Mouse (Mus musculus) hindbrain, embryonic 13.5 days (tissue): ENCODE results near the gene Fam120a. TPM values are rescaled to one million over a fixed set of nuclear protein-coding genes. Genes with fewer than 3 reads are reported as not detected.
A peak's percentile ranks its signal among the peaks of the same experiment; 100 is the strongest.

ENCODE experiments used
- ATAC-seq: fragments of 200-750 bp; cut with Nextera tagmentation; 2 replicates; pipeline ENCODE4 v1.8.0; 2017; ENCODE audit warnings: moderate TSS enrichment; ENCODE audit not compliant: low FRiP score
- H3K27ac ChIP-seq: fragments of 300-500 bp; sonication (generic); 2 replicates; pipeline ENCODE4 v1.5.1; 2015; ENCODE audit warnings: inconsistent platforms, mild to moderate bottlenecking, moderate library complexity
- H3K27me3 ChIP-seq: fragments of 300-500 bp; sonication (generic); 2 replicates; pipeline ENCODE4 v1.6.1; 2015; ENCODE audit warnings: mild to moderate bottlenecking, inconsistent platforms
- H3K36me3 ChIP-seq: fragments of 300-500 bp; sonication (generic); 2 replicates; pipeline ENCODE4 v1.6.1; 2015; ENCODE audit warnings: mild to moderate bottlenecking, inconsistent platforms
- H3K4me1 ChIP-seq: fragments of 300-500 bp; sonication (generic); replicated peaks from 2 replicates; pipeline ENCODE4 v1.6.1; 2015; ENCODE audit warnings: inconsistent platforms
- H3K4me2 ChIP-seq: fragments of 300-500 bp; sonication (generic); 2 replicates; pipeline ENCODE4 v1.6.1; 2015; ENCODE audit warnings: inconsistent platforms, mild to moderate bottlenecking, moderate library complexity
- H3K4me3 ChIP-seq: fragments of 300-500 bp; sonication (generic); 2 replicates; pipeline ENCODE4 v1.5.1; 2015; ENCODE audit warnings: mild to moderate bottlenecking, inconsistent platforms
- H3K9ac ChIP-seq: fragments of 300-500 bp; sonication (generic); 2 replicates; pipeline ENCODE4 v1.6.1; 2015; ENCODE audit warnings: mild to moderate bottlenecking, inconsistent platforms
- H3K9me3 ChIP-seq: fragments of 300-500 bp; sonication (generic); 2 replicates; pipeline ENCODE4 v1.6.1; 2016; ENCODE audit warnings: inconsistent platforms
- WGBS: fragments of 180-500 bp; shearing (Covaris S2); methylation state at CpG from one replicate; pipeline ENCODE4 v1.1.7; 2015; 5-methylcytosine and 5-hydroxymethylcytosine counted together
- polyA plus RNA-seq: library from polyadenylated mRNA; unstranded; fragments of >200 nt; fragmentation: Nextera tagmentation; extraction: Ambion mirVana; gene quantifications from 2 replicates; pipeline ENCODE4 v1.2.1, GENCODE M21; 2015

Gene Fam120a
- 12.2 and 12.4 TPM in 2 replicates for polyA plus RNA-seq

GRCm38 (mm10) chr13:48967956-48968749, at the start of gene Fam120a:
Gene Fam120a, minus strand, starts transcription at chr13:48968017.
- ATAC-seq = peak; percentile 96
- H3K9me3 ChIP-seq = no peaks in the 10 kb centered on the region
- H3K4me3 ChIP-seq = peak within 1 kb of the TSS; percentile 90
- H3K27me3 ChIP-seq = no peaks in the 10 kb centered on the region
- peaks cover 48% of the 10 kb centered on the region for H3K4me1 ChIP-seq
- peak within 1 kb of the TSS; percentile 98 for H3K27ac ChIP-seq
- no peaks in the 10 kb centered on the region for H3K36me3 ChIP-seq
- WGBS = 0% methylated on average over 71 of the region's 116 CpGs
- H3K9ac ChIP-seq = peak within 1 kb of the TSS; percentile 97
- peak within 1 kb of the TSS; percentile 100 for H3K4me2 ChIP-seq

GRCm38 (mm10) chr13:49017375-49017774, 49.6 kb upstream of the Fam120a start:
- no peak for ATAC-seq
- Histone ChIP-seq H3K9me3 (no peaks in the 10 kb centered on the region), H3K27ac (no peak overlapping the region), H3K4me1 (peaks cover 26% of the 10 kb centered on the region), H3K27me3 (peaks cover 13% of the 10 kb centered on the region; the same call in 1 of the 2 replicates), H3K4me2 (no peak overlapping the region), H3K36me3 (no peaks in the 10 kb centered on the region), H3K9ac (no peak overlapping the region), H3K4me3 (no peak overlapping the region)
- 96% methylated on average over 1 of the region's 1 CpGs for WGBS

GRCm38 (mm10) chr13:49016311-49016761, 48.5 kb upstream of the Fam120a start:
- WGBS = under 1% methylated on average over 16 of the region's 16 CpGs
- peaks cover 26% of the 10 kb centered on the region for H3K4me1 ChIP-seq
- no peaks in the 10 kb centered on the region for H3K36me3 ChIP-seq
- no peaks in the 10 kb centered on the region for H3K9me3 ChIP-seq
- peak; percentile 93 for ATAC-seq
- H3K27me3 ChIP-seq = peaks cover 13% of the 10 kb centered on the region; the same call in 1 of the 2 replicates
- peak overlapping the region; percentile 23 for H3K4me3 ChIP-seq
- peak overlapping the region; percentile 56 for H3K4me2 ChIP-seq
- peak overlapping the region; percentile 93 for H3K27ac ChIP-seq
- H3K9ac ChIP-seq = peak overlapping the region; percentile 66

- H3K4me2 ChIP-seq = peak overlapping the region; percentile 56
- H3K36me3 ChIP-seq = no peaks in the 10 kb centered on the region
- H3K27me3 ChIP-seq = peaks cover 13% of the 10 kb centered on the region; the same call in 1 of the 2 replicates
- peak overlapping the region; percentile 93 for H3K27ac ChIP-seq
- WGBS = 2% methylated on average over 30 of the region's 30 CpGs
- peaks cover 26% of the 10 kb centered on the region for H3K4me1 ChIP-seq
- peak overlapping the region; percentile 66 for H3K9ac ChIP-seq
- ATAC-seq = peak; percentile 55
- peak overlapping the region; percentile 23 for H3K4me3 ChIP-seq
- no peaks in the 10 kb centered on the region for H3K9me3 ChIP-seq
These were observed 47.8 kb upstream of the Fam120a start for GRCm38 (mm10) chr13:49015366-49016306.

- ATAC-seq = no peak
- Histone ChIP-seq H3K4me3 (no peak overlapping the region), H3K9me3 (no peaks in the 10 kb centered on the region), H3K27ac (no peak overlapping the region), H3K9ac (no peak overlapping the region), H3K4me2 (no peak overlapping the region), H3K36me3 (no peaks in the 10 kb centered on the region), H3K4me1 (peaks cover 22% of the 10 kb centered on the region), H3K27me3 (peaks cover 18% of the 10 kb centered on the region; the same call in 1 of the 2 replicates)
- WGBS = 25% methylated on average over 5 of the region's 5 CpGs
These were observed 45.5 kb upstream of the Fam120a start for GRCm38 (mm10) chr13:49013206-49013794.

- Histone ChIP-seq H3K27me3 (no peaks in the 10 kb centered on the region), H3K36me3 (no peaks in the 10 kb centered on the region), H3K4me1 (no peaks in the 10 kb centered on the region), H3K9me3 (no peaks in the 10 kb centered on the region), H3K4me3 (no peak overlapping the region), H3K9ac (no peak overlapping the region), H3K27ac (no peak overlapping the region; the same call in 1 of the 2 replicates), H3K4me2 (no peak overlapping the region)
- no peak for ATAC-seq
- WGBS = 49% methylated on average over 3 of the region's 3 CpGs
These were observed 33.9 kb upstream of the Fam120a start for GRCm38 (mm10) chr13:49001691-49002090.

- no peaks in the 10 kb centered on the region for H3K9me3 ChIP-seq
- no peaks in the 10 kb centered on the region for H3K27me3 ChIP-seq
- H3K27ac ChIP-seq = no peak overlapping the region
- H3K4me1 ChIP-seq = peaks cover 7% of the 10 kb centered on the region
- no peak overlapping the region for H3K9ac ChIP-seq
- no peak for ATAC-seq
- no peaks in the 10 kb centered on the region for H3K36me3 ChIP-seq
- H3K4me3 ChIP-seq = no peak overlapping the region
- WGBS = 16% methylated on average over 6 of the region's 6 CpGs
- H3K4me2 ChIP-seq = no peak overlapping the region
These were observed 30.8 kb upstream of the Fam120a start for GRCm38 (mm10) chr13:48998591-48998990.

- H3K4me3 ChIP-seq = no peak overlapping the region
- no peaks in the 10 kb centered on the region for H3K27me3 ChIP-seq
- H3K9me3 ChIP-seq = no peaks in the 10 kb centered on the region
- no peak overlapping the region for H3K9ac ChIP-seq
- H3K4me1 ChIP-seq = peaks cover 7% of the 10 kb centered on the region
- ATAC-seq = no peak
- no peak overlapping the region for H3K4me2 ChIP-seq
- H3K36me3 ChIP-seq = no peaks in the 10 kb centered on the region
- 86% methylated on average over 4 of the region's 4 CpGs for WGBS
- no peak overlapping the region for H3K27ac ChIP-seq
These were observed 28.9 kb upstream of the Fam120a start for GRCm38 (mm10) chr13:48996731-48997130.

- Histone ChIP-seq H3K27ac (no peak overlapping the region), H3K4me1 (peaks cover 7% of the 10 kb centered on the region), H3K27me3 (no peaks in the 10 kb centered on the region), H3K4me2 (no peak overlapping the region), H3K4me3 (no peak overlapping the region), H3K36me3 (no peaks in the 10 kb centered on the region), H3K9me3 (no peaks in the 10 kb centered on the region), H3K9ac (no peak overlapping the region)
- ATAC-seq = no peak
- 7% methylated on average over 3 of the region's 3 CpGs for WGBS
These were observed 27.1 kb upstream of the Fam120a start for GRCm38 (mm10) chr13:48994903-48995302.

GRCm38 (mm10) chr13:48992914-48993313, 25.1 kb upstream of the Fam120a start:
- Histone ChIP-seq H3K9me3 (no peaks in the 10 kb centered on the region), H3K27ac (no peak overlapping the region), H3K4me1 (peaks cover 7% of the 10 kb centered on the region), H3K4me2 (no peak overlapping the region), H3K4me3 (no peak overlapping the region), H3K36me3 (no peaks in the 10 kb centered on the region), H3K27me3 (no peaks in the 10 kb centered on the region), H3K9ac (no peak overlapping the region)
- ATAC-seq = no peak

GRCm38 (mm10) chr13:48990138-48990537, 22.3 kb upstream of the Fam120a start:
- H3K4me2 ChIP-seq = no peak overlapping the region
- ATAC-seq = no peak
- 86% methylated on average over 2 of the region's 2 CpGs for WGBS

More at GRCm38 (mm10) chr13:48990138-48990537, 22.3 kb upstream of the Fam120a start:
- H3K9me3 ChIP-seq = no peaks in the 10 kb centered on the region
- no peaks in the 10 kb centered on the region for H3K27me3 ChIP-seq
- H3K4me1 ChIP-seq = peaks cover 4% of the 10 kb centered on the region
- no peak overlapping the region for H3K27ac ChIP-seq
- H3K36me3 ChIP-seq = no peaks in the 10 kb centered on the region
- H3K9ac ChIP-seq = no peak overlapping the region
- H3K4me3 ChIP-seq = no peak overlapping the region
